Mouse (Mus musculus) layer of hippocampus, adult 18-20 months (tissue): ENCODE data around the gene Pde1a. TPM values are rescaled to one million over a fixed set of nuclear protein-coding genes. Genes with fewer than 3 reads are reported as not detected.

ENCODE experiments used
- DNase-seq, 2 experiments: peaks; one replicate each; pipeline ENCODE4 v3.0.0; 2022; ENCODE audit warnings: low spot score in 2 of 2
- total RNA-seq, 2 experiments: library from RNA; stranded (reverse); gene quantifications; 2 replicates each; pipeline ENCODE4 v1.2.3; 2021

Pde1a gene
- total RNA-seq, 2 experiments from 2014 or later, result 162 to 167 TPM

- DNase-seq, result no peak
Observed at GRCm38 (mm10) chr2:80046751-80047513, 82.3 kb downstream of the Pde1a start.

- DNase-seq, result no peak
Observed at GRCm38 (mm10) chr2:80038642-80039445, 90.4 kb downstream of the Pde1a start.

GRCm38 (mm10) chr2:80037971-80038370, 91.3 kb downstream of the Pde1a start:
- no peak for DNase-seq

- DNase-seq, result no peak
Observed at GRCm38 (mm10) chr2:80029051-80029450, 100.2 kb downstream of the Pde1a start.

GRCm38 (mm10) chr2:80026053-80026452, 103.2 kb downstream of the Pde1a start:
- DNase-seq, result no peak

- no peak for DNase-seq
Observed at GRCm38 (mm10) chr2:80025597-80025996, 103.7 kb downstream of the Pde1a start.

- DNase-seq, result no peak
Observed at GRCm38 (mm10) chr2:80025038-80025437, 104.2 kb downstream of the Pde1a start.

GRCm38 (mm10) chr2:80014161-80014560, 115.1 kb downstream of the Pde1a start:
- no peak for DNase-seq

- DNase-seq, result peak; percentile 11 to 57
Observed at GRCm38 (mm10) chr2:80013060-80013459, 116.2 kb downstream of the Pde1a start.

GRCm38 (mm10) chr2:79999168-79999567, 130.1 kb downstream of the Pde1a start:
- DNase-seq, result no peak

GRCm38 (mm10) chr2:79998460-79998859, 130.8 kb downstream of the Pde1a start:
- DNase-seq, result no peak

GRCm38 (mm10) chr2:79991642-79992041, 137.6 kb downstream of the Pde1a start:
- DNase-seq, result no peak

GRCm38 (mm10) chr2:79983778-79984177, 145.5 kb downstream of the Pde1a start:
- DNase-seq, result no peak

GRCm38 (mm10) chr2:79983222-79983632, 146.0 kb downstream of the Pde1a start:
- peak in 1 of 2 experiments; percentile 18 for DNase-seq

GRCm38 (mm10) chr2:79981781-79982180, 147.5 kb downstream of the Pde1a start:
- DNase-seq, result no peak

GRCm38 (mm10) chr2:79978992-79979391, 150.3 kb downstream of the Pde1a start:
- no peak for DNase-seq

GRCm38 (mm10) chr2:79977259-79977658, 152.0 kb downstream of the Pde1a start:
- DNase-seq, result no peak

GRCm38 (mm10) chr2:79975947-79976346, 153.3 kb downstream of the Pde1a start:
- DNase-seq, result no peak

- no peak for DNase-seq
Observed at GRCm38 (mm10) chr2:79972271-79972670, 157.0 kb downstream of the Pde1a start.

- no peak for DNase-seq
Observed at GRCm38 (mm10) chr2:79969594-79969993, 159.7 kb downstream of the Pde1a start.

- no peak for DNase-seq
Observed at GRCm38 (mm10) chr2:79966681-79967506, 162.4 kb downstream of the Pde1a start.
